Mouse (Mus musculus): ENCODE data around the gene Slit1. TPM values are rescaled to one million over a fixed set of nuclear protein-coding genes. Genes with fewer than 3 reads are reported as not detected.

Gene Slit1
- not detected for polyA plus RNA-seq (2017; shearing (Covaris generic))

DNA sequence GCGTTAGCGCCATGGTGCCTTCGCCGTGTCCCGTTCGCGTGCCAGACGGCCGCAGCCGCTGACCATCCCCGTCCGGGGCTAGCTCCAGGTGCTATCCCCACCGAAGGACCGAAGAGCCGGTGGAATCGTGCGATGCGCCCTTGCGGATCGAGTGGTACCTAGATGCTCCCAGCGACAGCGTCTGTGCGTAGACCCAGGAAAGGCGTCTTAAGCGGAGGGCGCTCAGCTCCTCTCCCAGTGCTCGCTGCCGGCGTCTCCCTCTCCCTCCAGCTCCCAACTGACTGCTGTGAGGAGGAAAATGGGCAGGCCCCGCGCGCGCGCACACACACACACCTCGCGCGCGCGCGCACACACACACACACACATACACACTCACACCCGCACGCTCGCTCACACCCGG lies at the start of gene Slit1:
Slit1 (minus strand) TSS at position 270 of the 400 bp plus-strand sequence.
- no peak for ATAC-seq

DNA sequence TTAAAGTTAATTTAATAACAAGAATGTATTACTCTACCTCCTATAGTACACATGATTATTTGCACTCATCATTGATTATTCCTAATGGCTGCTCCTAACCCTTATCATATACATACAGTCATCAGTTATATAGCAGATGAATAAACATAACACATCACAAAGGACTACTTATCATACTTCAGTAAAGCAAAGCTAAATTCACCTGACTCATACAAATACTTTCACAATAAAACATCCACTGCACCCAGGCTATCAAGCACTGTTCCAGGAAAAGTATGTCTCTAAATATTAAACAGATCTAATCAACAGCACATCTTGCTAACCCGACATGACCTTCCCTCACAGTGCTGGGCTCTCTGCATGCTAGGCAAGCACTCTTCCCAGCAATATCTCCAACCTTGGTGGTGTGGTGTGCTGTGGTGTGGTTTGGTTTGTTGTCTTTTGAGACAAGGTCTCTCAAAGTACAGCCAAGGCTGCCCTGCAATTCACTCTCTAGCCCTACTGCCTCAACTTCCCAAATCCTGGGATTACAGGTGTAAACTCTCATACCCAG lies 49.5 kb upstream of the Slit1 start:
- ATAC-seq, result no peak

DNA sequence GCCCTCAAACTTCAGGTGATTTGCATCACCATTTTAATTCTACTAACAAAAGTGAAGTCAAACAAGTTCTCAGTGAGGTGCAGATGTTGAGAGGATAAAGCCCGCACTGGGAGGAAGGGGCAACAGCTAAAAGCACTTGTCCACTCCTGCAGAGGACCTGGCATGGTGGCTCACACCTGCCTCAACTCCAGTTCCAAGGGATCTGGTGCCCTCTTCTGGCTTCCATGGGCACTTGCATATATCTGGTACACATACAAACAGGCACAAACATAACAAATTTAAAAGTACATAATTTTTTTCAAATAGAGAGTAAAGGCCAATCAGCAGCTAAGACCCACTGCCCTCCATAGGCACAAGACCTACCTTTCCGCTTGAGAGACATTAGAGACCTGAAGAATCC lies 47.9 kb upstream of the Slit1 start:
- ATAC-seq, result no peak

DNA sequence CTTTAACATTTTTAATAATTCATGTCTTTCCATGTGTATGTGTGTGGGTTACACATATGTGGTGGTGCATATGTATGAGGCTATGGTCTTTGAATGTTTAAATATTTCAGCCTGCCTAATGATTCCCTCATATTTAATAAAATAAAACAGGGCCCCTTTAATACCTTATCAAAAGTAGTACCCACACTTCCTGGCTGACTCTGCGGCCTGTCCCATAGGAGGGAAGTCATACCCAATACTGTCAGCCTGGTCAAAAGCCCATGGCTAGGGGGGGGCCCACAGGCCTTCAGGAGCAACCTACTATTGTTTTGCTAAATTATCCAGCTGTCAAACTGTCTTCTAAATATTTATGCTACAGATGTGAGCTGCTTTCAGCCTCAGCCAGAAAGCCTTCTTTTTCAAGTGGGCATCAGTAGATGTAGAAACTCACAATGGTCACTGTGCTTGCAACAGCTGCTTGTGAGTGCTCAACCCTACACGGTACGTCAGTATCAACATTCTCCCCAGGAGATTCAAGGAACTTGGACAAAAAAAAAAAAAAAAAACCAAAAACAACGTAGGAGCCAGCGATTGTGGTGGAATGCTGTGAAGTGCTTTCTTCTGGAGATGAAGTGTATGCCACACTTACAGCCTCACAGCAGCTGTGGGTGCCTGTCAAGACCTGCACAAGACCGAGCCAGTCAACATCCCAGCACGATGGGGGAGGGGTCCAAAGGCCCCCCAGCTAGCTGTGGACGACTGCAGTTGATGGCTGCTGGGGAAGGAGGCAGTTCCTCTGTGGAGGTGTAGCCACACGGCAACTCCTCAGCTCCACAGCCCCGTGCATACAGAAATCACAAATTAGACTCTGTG lies 45.9 kb upstream of the Slit1 start:
- no peak for ATAC-seq

DNA sequence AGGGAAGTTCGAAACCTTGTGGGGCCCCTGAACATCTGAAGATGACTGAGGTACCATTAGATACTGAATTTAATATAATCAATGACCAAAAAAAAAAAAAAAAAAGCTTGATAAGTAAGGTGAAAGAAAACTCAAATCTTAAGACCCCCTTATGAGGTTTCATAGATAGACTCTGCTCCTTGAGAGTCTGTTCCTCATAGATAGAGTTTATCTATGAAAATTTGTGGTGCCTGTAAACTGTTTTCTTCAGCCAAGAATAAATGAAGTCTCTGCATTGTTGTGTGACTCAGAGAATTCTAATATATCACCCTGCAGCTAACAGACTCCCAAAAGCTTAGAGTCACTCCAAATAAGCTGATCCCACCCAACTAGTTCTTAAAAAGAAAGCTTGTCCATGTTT lies 43.4 kb upstream of the Slit1 start:
- ATAC-seq, result no peak

DNA sequence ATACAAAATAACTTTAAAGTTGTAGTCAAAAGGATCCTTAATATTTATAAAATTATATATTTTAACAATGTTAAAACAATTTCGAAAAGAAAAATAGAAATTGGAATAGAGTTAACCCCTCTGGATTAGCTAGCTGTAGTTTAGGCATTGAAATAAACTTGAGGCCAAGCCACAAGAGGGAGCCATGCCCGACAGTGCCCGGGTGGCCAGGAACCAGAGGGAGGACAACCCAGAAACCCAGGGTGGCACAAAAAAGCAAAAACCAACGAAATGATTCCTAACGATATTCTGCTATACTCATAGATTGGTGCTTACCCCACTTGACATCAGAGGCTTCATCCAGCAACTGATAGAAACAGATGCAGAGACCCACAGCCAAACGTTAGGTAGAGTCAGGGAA lies 34.0 kb upstream of the Slit1 start:
- no peak for ATAC-seq

DNA sequence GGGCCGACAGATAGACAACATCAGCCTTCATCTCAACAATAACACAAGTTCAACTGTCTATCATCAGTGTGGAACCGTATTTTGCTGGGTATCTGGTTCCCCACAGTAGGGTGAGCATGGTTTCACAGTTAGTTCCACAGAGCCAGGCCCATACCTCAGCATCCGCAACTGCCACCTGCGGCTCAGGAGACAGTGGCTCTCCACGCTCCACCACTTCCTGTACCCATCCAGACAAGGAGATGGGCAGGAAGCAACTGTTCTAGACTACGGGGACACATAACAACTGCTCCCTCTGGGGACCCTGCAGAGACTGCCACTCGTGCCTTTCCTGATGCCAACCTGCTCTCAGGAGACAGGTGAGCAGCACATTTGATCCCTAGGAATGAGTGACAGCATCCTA lies 25.2 kb upstream of the Slit1 start:
- ATAC-seq, result peak; percentile 17

DNA sequence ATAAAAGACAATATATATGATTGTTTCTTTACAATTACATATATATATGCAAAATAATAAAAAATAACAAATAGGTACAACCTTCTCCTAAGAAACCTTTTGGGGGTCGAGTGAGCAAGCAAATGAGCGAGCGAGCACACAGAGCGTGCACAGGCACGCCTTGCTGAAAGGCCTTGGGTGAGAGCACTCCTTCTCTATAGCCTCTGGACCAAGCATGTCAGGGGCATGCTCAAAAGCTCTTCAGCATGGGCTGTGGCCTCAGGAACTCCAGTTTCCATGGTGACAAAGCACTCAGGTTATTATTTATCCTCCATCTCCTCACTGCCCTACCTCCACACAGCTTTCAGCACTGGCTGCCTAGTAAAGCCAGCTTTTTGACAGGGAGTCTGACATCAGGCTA lies 23.2 kb upstream of the Slit1 start:
- no peak for ATAC-seq

DNA sequence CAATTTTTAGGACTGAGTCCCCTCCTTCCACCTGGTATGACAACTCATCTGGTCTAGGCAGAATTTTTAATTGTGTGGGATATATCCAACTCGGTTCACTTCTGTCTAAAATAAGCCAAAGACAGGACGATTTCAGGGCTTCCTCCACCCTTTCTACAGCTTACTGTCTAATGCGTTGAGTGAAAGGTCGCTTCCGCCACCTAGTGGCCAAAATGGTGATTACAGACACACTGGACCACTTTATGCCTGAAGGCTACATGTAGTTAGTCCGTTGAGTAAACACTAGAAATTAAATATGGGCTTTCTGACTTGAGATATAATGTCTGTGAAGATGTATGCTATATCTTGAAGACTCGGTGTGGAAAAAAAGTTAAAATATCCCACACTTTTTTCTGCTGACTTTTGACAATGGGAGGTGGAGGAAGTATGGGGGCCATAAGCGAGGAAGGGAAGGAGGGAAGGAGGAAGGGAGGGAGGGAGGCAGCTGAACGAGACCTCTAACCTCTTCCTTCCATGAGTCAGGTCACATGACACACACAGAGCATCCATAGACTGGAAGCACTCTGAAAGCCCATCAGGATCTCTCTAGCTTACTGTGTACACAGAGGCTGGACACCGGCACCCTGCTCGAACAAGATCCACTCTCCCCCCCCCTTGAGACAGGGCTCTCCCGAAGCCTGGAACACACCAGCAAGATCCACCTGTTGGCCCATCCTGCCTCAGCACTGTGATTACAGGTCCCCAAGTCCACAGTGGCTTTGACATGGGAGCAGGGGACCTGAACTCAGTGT lies 20.6 kb upstream of the Slit1 start:
- peak; percentile 71 for ATAC-seq

DNA sequence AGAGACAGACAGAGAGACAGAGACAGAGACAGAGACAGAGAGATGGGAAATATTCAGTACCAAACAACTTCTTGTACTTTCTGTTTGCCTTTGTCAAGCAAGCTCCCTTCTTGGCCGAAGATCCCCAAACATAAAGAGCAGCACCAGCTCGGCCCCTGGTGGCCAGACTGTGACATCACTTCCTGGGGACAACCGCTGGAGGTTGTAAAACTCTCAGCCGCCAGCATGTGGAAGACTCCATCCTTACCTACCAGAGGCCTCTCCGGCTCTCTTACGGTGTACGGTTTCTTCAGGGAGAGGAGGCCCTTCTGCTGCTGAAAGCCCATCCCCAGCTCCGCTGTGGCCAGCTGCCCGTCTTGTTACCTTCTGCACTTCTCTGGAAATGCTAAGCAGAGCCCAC lies 18.1 kb upstream of the Slit1 start:
- no peak for ATAC-seq

DNA sequence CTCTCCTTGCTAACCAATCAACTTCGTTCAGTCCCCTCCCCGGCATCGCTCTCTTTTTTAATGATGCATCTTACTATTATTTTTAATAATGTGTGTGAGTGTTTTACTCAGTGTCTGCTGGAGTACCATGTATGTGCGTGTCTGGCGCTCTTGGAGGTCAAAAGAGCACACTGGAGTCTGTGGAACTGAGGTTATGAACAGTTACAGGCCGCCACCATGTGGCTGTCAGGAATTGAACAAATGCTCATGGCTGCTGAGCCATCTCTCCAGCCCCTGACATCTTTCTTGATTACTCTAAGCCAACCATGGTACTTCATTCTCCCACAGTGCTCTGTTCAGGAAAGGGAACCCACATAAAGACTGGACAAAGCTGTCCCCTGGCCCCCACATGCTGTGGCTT lies 16.3 kb upstream of the Slit1 start:
- no peak for ATAC-seq

DNA sequence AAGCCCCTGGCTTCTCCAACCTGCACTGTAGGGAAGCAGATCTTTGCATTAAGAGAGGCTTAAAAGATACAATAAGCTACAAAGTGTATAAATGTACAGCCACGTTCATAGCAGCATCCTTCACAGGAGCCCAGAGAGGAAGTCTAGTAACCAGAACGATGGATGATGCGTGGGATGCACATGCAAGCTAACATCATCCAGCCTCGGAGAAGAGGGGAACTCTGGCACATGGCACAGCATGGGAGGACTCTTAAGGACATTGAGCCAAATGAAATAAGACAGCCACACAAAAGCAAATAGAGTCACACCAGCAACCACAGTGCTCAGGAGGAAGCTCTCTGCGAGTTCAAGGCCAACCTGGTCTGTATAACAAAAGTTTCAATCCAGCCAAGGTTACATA lies 15.8 kb upstream of the Slit1 start:
- no peak for ATAC-seq

DNA sequence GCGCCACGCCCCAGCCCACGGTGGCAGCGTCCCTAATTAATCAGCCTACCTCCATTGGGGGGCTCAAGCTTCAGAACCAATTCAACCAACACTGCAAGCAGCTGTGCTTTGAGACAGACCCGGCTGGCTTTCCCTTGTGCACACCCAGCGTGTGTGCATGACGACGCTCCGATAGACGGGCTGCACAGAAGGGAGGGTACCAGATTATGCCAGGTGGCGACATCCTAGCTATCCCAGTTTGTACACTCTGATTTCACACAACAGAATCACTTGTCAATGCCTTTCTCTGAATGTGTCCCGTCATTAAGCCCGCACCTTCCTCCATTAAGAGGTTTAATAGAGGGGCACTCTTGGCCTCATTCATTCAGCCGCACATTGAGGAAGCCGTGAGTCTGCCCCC lies 11.3 kb upstream of the Slit1 start:
- ATAC-seq, result no peak

DNA sequence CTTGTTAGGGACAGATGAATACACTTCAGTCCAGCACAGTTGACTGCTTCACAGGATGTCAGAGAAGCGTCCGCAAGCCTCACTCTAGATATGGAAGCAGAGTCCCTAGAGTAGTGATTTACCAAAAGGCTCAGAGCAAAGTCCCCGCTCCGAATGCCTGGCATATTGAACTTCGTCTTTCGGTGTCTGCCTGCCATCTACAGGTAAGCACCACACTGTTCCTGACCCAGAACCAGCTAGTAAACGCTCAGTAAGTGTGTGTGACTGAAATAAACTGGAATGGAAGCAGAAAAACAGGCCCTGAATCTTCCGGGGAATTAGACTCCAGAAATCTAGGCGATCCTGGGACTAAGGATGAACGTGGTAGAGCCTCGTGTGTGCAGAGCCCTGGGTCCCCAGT lies 8.4 kb upstream of the Slit1 start:
- no peak for ATAC-seq

DNA sequence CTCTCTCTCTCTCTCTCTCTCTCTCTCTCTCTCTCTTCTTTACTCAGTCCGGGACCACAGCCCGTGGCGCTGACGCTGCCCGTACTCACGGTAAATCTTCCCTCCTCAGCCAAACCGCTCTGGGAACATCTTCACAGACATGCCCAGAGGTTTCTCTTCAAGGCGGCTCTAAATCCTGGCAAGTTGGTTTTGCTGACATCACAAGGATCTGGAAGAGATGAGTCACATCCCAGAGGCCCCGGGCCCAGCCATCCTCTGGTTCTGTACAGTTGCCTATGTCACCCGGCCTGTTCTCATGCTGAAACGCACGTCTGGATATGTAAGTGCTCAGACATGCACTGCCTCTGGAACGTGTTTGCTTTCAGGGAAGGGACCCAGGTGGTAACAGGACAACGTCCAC lies 4.0 kb upstream of the Slit1 start:
- no peak for ATAC-seq

DNA sequence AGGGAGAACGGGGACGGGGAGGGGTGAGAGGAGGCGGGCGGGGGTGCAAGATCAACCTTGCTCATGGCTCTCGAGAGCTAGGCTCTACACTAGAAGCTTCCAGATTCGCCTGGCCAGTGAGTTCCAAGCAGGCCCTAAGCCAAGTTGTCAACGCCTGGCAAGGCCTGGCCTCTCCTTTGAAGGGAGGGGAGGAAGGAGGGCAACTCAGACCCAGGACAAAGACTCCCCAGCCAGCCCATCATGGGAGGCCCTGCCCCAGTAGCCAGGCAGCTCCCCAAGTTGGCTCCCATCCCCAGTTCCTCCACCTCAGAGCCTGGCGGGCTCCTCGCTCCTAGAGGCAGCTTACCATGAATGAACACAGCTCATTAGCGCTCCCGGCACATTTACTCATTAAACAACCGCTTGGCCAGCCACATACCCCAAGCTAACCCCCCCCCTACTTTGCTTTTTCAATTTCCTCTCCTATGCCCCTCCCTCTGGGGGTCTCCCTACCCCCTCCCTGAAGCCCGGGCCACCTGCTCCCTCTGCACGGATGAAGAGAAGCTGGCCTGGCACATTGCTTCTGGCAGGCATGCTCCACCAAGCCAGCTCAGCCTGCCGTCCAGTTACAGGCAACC lies 2.6 kb upstream of the Slit1 start:
- no peak for ATAC-seq

DNA sequence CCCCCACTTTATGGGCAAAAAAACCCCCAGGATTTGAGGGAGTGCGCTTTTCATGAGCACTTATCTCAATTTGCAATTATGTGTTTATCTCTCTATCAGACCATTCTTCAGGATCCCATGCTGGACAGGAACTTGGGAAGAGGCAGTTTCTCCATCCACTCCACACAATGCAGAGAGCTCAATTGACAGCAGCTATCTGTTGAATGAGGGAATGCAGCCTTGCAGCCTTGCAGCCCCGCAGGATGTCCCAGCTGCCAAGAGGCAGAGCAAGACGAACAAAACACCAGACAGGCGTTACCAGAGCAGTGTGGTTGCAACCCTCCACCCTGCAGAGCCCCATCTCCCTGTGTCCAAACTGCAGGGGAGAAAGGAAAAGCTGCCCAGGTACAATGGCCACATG lies 4.6 kb downstream of the Slit1 start:
- no peak for ATAC-seq

DNA sequence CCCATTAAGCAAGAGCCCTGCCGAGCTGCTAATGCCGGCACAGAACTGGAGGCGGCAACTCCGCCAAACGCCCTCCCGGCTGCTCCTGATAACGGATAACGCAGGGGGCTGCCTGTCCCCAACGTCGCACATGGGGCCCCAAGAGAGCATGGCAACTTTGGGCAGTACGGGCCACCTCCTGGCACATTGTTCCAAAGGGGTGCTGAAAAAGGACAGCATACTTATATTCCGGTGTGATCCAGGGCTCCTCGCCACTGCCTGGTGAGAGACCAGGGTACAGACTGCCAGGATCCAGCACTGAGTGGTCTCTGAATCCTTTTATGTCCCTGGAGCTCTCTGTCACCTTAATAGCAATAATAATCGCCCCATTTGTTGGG lies 5.0 kb downstream of the Slit1 start:
- no peak for ATAC-seq

DNA sequence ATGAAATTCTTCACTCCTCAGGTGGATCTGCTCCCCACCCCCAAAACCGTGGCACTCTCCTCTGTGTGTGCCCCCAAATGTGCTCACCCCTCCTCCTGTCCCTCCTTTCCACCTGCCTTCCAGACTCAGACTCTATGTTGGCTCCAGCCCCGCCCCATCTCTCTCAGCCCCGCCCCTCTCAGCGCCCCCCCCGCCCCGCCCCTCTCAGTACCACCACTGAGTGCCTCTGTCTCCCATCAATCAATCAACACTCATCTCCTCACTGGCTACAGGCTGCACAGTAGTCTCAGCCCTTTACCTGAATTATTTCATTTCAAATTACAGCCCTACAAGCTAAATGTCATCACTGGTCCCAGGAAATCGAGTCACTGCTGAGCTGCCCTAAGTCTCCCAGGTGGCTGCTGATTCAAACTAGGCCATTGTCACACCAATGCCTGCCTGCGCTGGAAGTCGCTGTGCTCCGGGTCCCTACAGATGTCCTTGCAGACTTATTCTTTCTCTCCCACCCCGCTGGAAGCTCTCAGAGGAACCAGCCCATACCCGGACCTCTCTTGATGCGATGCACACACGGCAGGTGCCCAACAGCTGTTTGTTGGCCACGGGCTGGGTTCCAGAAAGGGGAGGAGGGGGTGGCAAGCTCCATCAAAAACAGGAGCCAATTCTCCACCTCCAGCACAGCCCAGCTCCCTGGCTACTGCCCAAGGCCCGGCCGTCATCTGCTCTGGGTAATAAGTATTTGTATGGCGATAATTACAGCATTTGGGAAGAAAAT lies 5.6 kb downstream of the Slit1 start:
- ATAC-seq, result no peak

DNA sequence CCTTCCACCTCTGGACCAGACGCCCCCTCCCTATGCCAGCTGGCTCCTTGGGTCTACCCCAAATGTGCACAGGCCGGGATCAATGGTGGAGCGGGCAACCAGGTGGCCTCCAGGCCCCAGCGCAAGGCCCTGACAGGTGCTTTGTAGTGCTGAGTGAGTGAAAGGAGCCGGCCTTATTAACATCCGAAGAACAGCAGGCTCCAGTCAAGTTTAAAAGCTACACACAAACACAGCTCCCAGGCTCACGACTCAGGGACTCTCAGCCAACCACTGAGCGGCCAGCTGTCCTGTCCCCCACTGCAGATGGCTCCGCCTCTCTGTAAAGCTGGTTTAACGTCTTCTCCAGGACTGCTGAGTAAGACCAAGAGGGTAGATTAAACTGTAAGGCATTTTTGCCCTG lies 8.8 kb downstream of the Slit1 start:
- ATAC-seq, result no peak

DNA sequence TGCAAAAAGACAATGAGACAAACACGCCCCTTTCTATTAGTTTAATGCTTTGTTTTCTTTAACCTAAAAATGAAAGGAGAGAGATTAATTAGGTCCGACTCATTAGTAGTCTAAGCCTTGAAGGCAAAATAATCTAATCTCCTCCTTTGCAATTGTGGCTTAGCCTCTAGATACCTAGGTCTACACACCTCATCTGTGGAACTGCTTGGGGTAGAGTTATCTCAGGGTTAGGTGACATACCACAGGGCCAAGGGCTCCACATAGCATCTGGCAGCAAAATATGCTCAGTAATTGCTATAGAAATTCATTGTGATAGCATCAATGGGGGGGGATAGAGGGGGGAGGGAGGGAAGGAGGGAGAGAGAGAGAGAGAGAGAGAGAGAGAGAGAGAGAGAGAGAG lies 18.0 kb downstream of the Slit1 start:
- no peak for ATAC-seq

DNA sequence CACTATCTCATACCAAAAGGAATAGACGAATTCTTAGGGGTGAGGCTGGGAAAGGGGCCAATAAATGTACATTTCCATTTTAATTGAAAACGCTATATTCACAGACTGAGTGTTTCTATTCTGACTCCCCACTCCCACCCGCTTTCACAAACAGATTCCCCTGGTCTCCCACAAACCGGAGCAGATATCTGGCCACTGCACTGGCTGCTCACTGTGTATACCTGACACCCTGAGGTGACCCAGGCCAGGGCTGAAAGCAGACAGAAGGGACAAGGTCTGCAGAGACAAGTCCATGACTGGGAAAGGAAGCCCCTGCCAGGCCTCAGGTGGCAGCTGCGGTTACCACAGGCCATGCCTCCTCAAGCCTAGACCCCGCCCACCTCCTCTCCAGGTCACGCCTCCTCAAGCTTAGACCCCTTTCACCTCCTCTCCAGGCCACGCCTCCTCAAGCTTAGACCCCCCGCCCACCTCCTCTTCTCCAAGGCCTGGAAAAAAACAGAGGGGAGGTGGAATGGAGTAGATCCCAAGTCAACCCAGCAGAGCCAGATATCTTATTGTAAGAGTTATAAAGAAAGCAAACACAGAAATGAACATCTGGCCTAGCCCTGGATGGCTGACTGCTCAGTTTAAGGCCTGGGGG lies 18.5 kb downstream of the Slit1 start:
- no peak for ATAC-seq

Measured in CD4-positive, CD25-positive, alpha-beta regulatory T cell, adult 4 months (primary cell).